Mouse (Mus musculus): ENCODE data around the gene Olfr1258.
"Not testable (repeated sequence)": the region's sequence is repeated elsewhere in the genome, so short reads cannot be mapped to it uniquely, and the experiment has no call there.

Olfr1258 gene

DNA sequence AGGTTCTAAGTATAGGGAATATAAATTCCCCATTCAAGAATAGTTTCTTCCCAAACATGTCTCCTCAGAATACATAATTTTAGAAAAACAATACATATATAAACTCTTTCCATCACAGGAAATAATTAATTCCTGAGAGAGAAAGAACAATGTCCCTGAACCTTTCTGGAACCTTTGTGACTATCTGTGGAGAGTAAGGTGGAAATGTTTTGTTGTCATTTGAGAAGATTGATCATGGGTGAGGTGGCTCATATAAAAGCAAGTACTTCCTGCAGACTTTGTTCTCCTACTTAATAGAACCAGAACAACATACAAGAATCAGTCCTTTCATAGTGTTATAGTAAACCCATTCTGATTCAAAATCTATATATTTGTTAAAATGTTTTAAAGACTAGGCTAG is at the start of gene Olfr1258:
TSS of gene Olfr1258 (plus strand) at position 301 of the 400 bp plus-strand sequence.
- DNase-seq, result no peak

- DNase-seq, result no peak
Measured at GRCm38 (mm10) chr2:89878137-89878536, 49.0 kb upstream of the Olfr1258 start, which contains the start of gene Olfr1257. Gene Olfr1257 (plus strand): TSS chr2:89878437.

GRCm38 (mm10) chr2:89912616-89913015 is 14.5 kb upstream of the Olfr1258 start:
- DNase-seq, result not testable (repeated sequence)

GRCm38 (mm10) chr2:89948564-89948963 is 21.5 kb downstream of the Olfr1258 start, which contains the start of gene Olfr1259:
Gene Olfr1259 (minus strand): TSS chr2:89948664.
- no peak for DNase-seq

DNA sequence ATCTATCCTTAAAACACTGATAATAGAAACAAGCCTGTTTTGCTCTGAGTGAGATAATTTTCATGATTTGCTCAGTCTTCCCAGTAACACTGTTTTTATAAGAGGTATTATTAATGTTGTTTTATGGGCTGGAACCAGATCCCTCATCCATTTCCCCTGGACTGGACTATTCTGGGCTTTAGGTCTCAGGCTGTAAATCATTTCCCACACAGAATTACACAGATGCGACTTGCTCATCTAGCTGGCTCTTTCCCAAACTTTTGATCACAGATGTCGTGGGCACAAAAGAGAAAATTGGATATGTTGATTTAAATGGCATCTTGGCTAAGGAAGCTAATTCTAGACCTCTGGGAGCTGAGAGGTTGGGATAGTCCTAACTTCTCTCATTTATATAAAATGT is 47.1 kb downstream of the Olfr1258 start, which contains the start of gene Olfr1260:
TSS of gene Olfr1260 (plus strand) at position 157 of the 400 bp plus-strand sequence.
- no peak for DNase-seq

DNA sequence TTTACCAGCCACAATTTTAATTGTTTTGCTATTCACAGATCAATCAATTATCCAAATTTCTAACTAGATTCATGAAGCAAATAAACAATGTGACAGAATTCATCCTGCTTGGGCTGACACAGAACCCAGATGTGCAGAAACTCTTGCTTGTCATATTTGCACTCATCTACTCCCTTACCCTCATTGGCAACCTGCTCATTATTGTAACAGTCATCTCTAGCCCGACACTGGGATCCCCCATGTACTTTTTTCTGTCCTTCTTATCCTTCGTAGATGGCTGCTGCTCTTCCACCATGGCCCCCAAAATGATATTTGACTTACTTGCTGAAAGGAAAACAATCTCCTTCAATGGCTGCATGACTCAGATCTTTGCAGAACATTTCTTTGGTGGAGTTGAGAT is 50.6 kb downstream of the Olfr1258 start:
- DNase-seq, result no peak

All from kidney, postnatal 25 days (tissue).